Mouse (Mus musculus) layer of hippocampus, adult 18-20 months (tissue): ENCODE data around the gene Sp1. TPM values are rescaled to one million over a fixed set of nuclear protein-coding genes. Genes with fewer than 3 reads are reported as not detected.

ENCODE experiments used
- DNase-seq, 2 experiments: peaks; one replicate each; pipeline ENCODE4 v3.0.0; 2022; ENCODE audit warnings: low spot score in 2 of 2
- long read RNA-seq: library from polyadenylated mRNA; stranded (forward); transcript quantifications from one replicate; pipeline ENCODE4 v2.0.0, GENCODE M21; 2021
- total RNA-seq, 2 experiments: library from RNA; stranded (reverse); gene quantifications; 2 replicates each; pipeline ENCODE4 v1.2.3; 2021

Gene Sp1
- total RNA-seq = 10 to 100 TPM; 25.7 to 26.3 TPM
- long read RNA-seq, full-length matches to known transcripts = 2 of 5 reads
- long read RNA-seq, partial matches to known transcripts = 3 of 5 reads
- long read RNA-seq, other reads (novel, unspliced or antisense) = 0 of 5 reads

DNA sequence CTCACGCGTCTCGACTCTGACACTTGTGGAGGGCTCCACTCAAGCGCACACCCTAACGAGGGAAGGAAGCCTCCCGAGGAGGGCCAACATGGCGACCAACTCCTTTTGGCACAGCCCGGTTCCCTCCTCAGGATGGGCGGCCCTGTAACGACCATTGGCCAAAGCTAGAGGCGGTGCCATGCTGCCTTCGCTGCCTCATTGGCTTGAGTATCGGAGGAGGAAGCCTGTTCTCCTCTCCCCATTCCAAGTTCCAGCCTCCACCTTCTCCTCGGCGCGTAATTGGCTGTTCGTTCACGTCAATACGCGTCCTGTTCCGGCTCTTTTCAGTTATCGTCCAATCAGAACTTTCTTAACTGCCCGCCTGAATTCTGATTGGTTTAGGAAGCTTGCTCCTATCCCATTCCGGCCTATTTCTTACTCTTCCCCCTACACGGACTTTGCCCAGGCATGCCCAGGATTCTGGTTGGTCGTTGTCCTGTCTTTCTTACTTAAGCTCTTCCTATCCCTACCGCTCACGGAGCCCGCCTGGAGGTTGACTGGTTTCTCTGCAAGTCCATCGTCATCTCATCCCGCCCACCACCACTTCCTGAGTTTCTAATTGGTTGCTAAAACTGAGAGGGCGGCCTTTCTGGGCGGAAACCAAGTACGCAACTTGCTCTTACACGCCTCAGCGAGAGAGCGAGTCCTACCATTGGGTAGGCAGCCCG, at the start of gene Sp1:
TSS of gene Sp1 (plus strand) at position 655 of the 707 bp plus-strand sequence.
- peak; percentile 100 for DNase-seq

DNA sequence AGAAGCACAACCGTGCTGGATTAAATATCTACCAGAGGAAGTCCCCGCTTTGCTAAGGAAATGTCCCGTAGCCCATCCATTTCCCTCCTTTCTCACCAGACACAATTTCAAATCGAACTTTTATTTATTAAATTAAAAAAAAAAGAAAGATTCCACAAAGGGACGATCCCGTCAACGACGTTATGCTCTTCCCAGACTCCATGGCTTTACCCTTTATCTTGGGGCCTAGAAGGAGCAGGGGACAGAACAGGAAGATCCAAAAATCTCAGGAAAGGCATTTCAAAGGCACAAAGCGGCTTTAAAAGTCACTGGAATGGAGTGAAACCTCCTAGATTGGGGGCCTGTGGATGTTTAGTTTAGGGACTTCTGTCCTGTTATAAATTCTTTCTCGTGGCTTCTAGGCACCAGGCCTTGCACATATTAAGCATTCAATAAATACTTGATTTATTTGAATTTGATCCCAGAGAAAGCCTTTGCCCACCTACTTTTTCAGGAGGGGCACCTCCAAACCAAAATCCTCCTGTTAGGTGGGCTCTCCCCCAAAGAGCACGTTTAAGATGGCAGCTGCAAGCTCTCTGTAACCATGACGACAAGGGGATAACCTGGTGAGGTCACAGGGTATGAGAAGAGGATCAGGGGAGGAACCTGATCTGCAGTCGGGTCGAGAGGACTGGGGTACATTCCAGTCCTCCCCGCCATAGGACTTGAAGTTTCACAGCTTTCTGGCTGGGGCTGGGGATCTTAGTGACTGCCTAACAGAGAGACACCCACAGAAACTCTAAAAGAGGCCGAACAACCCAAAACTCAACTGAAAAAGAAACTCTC, 49.2 kb upstream of the Sp1 start:
- DNase-seq = no peak

DNA sequence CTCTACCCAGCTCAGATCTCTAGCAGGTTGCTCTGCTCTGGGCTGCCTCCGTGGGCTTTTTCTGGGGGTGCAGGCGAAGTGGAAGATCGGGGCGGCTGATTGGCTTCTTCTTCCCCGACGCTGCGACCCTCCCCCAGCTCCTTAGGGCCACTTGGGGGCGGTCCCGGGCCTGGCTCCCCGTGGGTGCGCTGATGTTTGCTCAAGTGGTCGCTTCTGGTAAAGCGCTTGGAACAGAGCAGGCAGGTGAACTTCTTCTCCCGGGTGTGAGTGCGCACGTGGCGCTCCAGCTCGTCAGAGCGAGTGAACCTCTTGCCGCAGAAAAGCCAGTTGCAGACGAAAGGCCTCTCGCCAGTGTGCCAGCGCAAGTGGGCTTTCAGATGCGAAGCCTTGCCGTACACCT, 47.8 kb upstream of the Sp1 start:
- no peak for DNase-seq

DNA sequence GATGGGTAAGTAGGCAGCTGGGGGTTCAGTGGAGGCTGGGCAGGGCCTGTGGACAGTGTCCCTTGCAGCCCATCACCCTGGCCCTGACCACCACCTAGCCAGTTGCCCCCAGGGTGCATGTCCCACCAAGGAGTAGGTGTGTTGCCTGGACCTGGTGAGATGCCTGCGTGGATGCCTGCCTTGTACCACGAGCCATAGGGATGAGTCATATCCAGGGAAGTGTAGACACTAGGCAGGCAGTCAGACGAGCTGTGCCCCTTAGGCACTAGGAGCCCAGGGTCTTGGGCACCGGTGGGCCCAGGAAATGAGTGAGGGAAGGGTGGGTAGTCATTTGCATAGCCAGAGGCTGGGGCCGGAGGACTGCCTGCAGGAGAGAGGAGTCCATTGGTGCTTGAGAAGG, 47.1 kb upstream of the Sp1 start:
- DNase-seq = no peak

DNA sequence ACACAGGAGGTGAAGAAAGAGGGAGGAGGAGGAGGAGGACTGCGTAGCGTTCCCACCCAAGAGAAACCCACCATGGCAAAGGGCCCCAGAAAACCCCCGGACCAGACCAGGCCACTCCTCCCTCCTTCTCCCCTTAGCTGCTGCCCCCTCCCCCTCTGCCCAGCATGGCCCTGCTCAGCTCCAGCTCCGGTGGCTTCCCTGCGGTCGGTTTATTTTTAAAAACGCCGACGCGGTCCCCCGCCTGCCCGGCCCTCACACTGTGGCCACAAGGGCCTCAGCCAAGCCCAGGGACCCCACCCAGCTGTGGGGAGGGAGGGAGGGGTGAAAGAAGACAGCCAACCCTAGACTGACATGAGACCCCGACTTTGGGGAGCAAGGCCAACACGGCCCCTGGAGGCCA, 43.3 kb upstream of the Sp1 start:
- no peak for DNase-seq

DNA sequence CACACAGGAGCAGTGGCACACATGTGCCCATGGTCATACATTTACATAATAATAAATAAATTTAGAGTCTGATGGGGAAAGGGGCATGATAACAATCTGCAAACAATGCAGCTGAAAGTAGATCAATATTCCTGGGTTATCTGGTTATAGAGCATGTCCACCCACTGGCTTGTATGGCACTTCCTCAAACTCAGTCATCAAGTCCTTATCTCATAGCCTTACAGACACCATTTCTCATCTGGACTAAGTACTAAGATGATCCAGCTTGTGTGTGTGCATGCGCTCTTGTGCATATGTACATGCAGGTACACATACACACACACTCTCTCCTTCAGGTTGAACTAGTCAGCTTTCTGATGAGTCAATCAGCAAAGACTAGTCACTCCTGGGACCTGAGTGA, 41.3 kb upstream of the Sp1 start:
- no peak for DNase-seq

DNA sequence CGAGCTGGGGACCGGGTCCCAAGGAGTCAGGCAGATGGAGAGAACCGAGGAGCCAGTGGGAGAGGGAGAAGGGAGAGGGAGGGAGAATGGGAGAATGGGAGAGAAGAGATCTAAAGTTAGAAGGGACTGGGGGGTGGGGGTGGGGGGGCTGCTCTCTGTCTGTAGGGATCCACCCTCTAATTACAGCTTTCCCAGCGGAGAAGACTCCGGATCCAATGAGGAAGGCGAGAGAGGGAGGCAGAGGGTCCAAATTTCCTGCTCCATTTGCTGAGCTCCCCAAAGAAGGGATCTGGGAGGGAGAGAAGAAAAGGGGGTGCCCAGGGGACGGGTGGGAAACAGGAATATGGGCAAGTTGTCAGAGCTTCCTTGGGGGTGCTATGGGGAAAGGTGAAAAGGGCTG, 39.7 kb upstream of the Sp1 start:
- DNase-seq = no peak

DNA sequence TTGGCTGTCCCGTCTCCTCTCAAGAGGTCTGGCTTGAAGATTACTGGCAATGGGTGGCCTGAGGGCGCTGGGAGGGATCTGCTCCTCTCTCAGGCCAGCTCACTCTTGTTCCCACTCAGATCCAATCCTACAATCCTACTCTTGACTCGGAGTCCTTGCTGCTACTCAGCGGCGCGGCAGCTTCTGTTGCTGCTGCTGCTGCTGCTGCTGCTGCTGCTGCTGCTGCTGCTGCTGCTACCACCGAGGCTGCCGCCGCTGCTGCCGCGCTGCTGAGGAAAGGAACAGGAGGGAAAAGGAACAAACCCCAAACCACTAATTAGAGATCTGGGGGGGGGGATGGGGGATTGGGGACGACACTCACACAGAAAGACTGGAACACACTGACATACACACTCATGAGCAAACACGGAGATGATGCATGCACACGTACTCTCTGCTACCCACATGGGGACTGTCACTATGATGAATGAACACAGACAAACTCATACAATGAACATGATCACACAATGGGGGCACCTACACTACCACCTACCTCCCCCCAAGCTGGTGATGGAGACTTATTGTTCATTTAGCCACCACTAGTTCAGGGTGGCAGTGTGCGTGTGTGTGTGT, 39.1 kb upstream of the Sp1 start, which contains the start of gene Sp7:
TSS of gene Sp7 (minus strand) at position 450 of the 612 bp plus-strand sequence.
- no peak for DNase-seq

DNA sequence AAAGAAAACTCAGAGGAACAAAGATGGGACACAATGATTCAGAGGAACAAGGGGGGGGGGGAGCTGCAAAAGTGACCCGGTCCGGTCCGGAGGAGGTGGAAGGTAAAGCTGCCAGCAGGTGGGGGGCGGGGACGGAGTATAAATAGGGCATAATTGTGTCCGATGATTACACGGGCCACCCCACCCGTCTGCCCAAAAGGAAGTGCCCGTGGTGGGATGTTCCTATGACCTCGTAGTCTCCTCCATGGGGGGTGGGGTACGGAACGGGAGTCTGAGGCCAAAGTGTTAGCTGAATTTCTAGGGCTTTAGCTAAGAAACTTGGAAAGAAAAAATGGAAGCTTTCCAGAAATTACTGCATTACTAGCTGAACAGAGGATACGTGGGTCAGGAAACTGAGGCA, 36.0 kb upstream of the Sp1 start:
- no peak for DNase-seq

DNA sequence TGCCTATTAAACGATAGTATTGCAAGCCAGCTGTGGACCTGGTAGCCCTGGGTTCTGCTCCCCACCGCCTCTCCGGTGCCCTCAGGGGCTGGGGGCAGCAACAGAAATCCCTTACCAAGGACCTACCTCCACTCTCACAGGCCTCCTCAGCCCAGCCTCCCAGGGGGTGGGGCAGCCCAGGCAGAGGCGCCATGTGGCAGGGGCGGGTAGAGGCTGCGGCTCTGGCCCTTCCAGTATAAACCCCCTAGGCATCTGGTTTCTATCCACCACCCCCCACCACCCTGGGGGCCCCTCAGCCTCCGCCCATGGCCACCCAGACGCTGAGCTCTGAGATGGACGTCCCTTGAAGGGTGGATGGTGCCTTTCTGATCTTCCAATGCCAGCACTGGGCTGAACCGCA, 35.2 kb upstream of the Sp1 start:
- DNase-seq = no peak

DNA sequence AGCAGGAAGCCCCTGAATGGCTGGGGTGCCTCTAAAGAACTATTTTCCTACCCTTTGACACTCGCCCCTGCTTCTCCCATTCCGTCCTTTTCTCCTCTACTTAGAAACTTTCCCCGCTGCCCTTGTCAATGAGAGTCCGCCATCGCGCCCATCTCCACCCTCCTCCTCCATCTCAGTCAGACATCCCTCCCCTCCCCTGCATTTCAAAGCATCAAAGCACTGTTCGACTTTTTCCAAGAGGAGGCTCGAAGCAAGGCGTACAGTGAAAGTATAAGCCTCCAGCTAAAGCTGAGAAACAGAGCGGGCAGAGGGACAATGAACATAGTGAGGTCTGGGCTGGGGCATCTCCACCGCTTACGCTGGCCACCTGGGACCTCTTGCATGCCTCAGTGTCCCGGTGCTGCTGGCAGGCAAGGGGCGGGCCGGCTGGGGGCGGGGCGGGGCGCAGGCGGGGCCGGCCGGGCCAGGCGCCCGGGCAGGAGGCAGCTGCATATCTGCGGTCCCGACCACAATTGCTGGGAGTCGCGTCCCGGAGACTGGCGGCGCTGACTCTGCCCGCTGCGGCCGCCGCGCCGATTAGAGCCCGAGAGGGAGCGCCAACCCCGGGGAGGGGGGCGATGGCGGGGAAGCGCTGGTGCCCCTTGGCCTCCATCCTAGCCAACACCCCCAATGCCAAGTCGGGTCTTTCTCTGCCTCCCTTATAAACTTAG, 29.3 kb upstream of the Sp1 start:
- peak in 1 of 2 experiments; percentile 31 for DNase-seq

DNA sequence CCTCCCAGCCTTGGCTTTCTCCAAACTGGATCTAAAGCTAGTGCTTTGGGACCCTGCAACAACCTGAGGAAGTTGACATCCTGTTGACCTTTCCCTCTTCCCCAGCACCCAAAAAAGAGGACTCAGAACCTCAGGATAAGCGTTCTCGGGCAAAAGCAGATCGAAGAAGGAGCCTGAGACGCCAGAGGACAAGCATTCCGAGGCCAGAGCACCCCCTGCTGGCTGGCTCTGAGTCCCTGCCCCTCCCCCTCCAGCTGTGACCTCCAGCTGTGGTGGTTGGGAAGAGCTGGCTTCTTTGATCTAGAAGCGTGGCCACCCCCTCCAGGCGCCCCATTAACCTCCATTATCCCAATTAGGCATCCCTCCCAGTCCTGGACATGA, 28.8 kb upstream of the Sp1 start:
- peak; percentile 29 to 80 for DNase-seq

DNA sequence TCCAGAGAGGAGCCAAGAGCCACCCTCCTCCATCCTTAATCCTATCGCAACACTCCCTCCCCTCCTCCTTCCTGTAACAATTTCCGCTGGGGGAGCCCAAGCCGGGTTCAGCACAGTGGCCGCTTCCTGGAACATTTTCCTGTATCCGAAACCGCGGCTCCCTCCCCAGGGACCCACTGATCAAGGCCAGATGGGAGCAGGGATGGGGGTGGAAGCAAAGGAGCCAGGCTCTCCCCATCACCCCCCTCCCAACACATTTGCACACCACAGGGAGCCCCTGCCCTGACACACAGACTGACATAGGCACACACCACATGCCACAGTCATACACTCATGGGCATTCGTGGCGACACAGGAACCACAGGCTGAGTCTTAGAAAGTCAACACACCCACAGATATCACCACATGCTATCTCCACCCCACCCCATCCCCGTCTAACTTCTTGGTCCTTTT, 28.1 kb upstream of the Sp1 start:
- DNase-seq = no peak

DNA sequence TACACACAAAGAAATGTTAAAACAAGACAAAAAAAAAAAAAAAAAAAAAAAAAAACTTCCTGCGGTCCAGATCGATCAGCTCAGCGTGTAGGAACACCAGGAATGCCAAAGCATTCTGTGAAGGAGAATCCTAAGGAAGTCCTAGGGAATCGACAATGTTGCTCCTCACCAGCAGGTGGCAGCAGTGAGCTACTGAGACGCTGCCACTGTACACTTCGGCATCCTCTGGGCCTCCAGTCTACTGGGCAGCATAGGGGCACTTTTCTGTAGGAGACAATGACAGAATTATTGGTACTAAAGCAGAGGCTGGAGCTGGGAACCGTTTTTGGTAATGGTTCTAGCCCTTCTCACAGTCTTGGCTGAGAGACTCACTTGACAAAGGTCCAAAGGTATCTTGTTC, 24.4 kb upstream of the Sp1 start:
- DNase-seq = peak; percentile 50 to 87

DNA sequence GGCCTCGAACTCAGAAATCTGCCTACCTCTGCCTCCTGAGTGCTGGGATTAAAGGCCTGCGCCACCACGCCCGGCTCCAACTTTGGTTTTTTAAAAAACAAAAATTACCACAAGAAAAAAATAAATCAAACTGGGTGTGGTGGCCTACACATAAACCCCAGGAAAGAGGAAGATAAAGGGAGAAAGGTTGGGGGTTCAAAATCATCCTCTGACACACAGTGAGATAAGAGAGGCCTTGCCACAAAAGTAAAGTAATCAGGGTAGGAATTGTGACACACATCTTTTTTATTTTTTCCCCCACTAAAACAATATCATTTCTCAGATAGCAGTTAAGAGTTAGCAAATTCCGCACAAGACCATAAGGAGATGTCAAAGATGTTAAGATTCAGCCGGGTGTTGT, 22.3 kb upstream of the Sp1 start:
- DNase-seq = no peak

DNA sequence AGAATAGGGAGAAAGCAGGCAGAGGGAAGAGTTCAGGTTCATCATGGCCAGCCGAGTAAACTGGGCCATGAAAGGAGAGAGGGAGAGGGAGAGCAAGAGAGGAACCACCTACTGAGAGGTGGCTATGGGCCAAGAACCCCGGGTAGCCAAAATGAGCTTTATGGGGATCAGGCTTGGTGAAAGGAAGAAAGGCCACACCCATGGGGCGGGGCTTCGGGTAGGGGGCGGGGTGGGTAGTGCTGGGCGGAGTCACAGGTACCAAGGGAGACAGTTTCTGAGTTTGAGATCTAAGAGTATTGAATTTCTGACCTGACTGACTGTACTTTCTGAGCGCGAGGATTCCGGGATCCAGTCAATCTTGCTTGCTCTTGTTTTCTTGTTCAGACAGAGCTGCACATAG, 19.3 kb upstream of the Sp1 start:
- no peak for DNase-seq

DNA sequence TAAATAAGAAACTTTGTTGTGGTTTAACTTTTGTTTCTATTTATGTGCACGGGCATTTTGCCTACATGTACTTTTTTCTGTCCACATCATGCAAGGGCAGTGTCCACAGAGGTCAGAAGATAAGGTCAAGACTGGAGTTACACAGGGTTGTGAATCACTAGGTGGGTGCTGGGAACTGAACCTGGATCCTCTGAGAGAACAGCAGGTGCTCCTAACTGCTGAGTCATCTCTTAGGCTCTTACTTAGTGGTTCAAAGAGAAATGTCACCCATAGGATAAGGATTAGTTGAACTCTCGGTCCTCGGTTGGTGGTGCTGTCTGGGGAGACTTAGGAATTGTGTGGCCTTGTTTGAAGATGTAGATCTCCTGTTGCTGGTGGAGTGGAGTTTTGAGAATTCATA, 17.0 kb upstream of the Sp1 start:
- no peak for DNase-seq

DNA sequence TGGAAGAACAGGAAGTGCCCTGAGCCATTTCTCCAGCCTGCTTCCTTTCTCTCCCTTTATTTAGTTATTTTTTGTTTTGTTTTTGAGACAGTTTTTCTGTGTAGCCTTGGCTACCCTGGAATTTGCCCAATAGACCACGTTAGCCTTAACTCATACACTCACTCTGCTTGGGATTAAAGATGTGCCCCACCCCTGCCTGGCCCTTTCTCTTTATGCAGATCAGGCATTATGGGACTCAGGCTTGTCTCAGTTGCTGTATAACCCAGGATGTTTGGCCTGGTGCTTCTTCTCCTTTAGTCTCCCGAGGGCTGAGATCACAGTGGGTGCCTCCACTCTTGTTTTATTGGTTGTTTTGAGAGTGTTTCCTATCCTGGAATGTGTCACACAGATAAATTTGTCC, 13.4 kb upstream of the Sp1 start:
- no peak for DNase-seq

DNA sequence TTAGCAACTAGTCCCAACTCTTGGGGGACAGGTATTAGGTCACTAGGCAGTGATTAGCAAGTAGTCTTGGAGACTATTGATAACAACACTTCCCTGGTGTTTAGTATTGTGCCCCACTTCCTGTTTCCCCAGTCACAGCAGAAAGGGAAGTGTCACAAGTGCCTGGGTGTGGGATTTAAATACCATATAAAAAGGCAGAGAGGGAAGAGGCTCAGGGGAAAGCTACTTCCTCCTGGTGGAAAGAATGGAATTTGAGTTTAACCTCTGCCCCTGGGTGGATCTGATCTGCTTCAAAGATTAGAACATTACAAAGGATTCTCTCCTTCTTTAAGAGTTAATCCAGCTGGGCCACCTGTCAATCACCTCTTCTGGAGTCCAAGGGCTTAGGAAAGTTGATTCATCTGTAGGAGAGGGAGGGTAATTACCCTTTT, 12.3 kb upstream of the Sp1 start:
- DNase-seq = no peak

DNA sequence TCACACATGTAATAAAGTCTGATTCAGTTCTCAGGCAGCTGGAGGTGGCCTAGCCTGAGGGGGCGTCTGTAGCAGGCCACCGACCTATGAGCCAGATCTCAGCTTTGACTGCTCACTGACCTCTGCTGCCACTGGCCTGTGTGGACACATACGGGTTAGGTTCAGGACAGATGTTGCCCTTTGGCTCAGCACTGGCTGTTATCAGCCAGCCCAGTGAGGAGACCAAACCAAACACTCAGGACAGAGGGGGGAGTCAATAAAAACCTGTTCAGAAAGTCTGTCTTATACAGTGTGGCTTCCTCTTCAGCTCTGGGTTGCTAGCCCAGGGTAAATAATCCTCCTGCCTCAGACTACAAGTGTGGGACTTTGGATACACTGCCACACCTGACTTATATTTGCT, 10.9 kb upstream of the Sp1 start:
- DNase-seq = no peak

DNA sequence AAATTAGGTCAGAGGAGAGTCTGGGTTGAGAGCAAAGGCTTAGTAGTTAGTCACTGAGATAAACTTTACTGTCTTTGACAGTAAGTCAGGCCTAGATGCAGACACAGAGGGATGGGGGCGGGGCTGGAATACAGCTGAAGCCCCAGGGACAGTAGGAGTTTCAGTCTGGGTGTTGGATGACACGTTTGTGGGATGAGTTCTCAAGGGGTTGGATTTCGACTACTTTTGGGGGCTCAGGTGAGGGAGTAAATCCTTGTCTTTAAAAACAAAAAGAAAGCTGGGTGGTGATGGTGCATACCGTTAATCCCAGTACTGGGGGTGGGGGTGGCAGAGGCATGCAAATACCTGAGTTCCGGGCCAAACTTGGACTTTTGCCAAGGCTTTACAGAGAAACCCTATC, 7.3 kb upstream of the Sp1 start:
- DNase-seq = no peak
